In genomic region chr11:94392672-94393109, GRCm38 (mm10) we compare ENCODE assay signal across 8 mouse cellular contexts. TPM values are rescaled to one million over a fixed set of nuclear protein-coding genes. Genes with fewer than 3 reads are reported as not detected.
A peak's percentile ranks its signal among the peaks of the same experiment; 100 is the strongest.
DNase-seq lines count a peak whose midpoint lies in the region; ATAC-seq lines count a peak whose summit lies in the region.

Abcc3 (minus strand) TSS chr11:94392997.

- no peak for DNase-seq in frontal cortex, postnatal 25 days (ENCODE audit: low spot score in 2 of 2)
- DNase-seq in heart, postnatal 25 days (ENCODE audit: low spot score): peak; percentile 20
- DNase-seq in kidney, postnatal 4 days: peak; percentile 73 to 80
- peak; percentile 43 for DNase-seq in thymus, postnatal 0 days (ENCODE audit: low spot score)

- no peak within 1 kb of the TSS for H3K27ac ChIP-seq in embryonic facial prominence, embryonic 15.5 days (replicated peaks)

- H3K36me3 ChIP-seq in embryonic facial prominence, embryonic 15.5 days: no peaks in the 10 kb centered on the region
- H3K36me3 ChIP-seq in megakaryocyte, embryonic 14.5 days (replicated peaks; ENCODE audit: low read length): no peaks in the 10 kb centered on the region

- intact Hi-C loops in heart, postnatal 25 days (cut with DNase I): no loop called here

- no peaks in the 10 kb centered on the region for H3K9me3 ChIP-seq in embryonic facial prominence, embryonic 15.5 days (replicated peaks)
- no peaks in the 10 kb centered on the region for H3K9me3 ChIP-seq in megakaryocyte, embryonic 14.5 days

- peak within 1 kb of the TSS; percentile 31 for H3K4me3 ChIP-seq in embryonic facial prominence, embryonic 15.5 days (replicated peaks)
- peak within 1 kb of the TSS; percentile 85 for H3K4me3 ChIP-seq in megakaryocyte, embryonic 14.5 days (replicated peaks)

- peak within 1 kb of the TSS; percentile 52 for H3K4me2 ChIP-seq in embryonic facial prominence, embryonic 15.5 days (replicated peaks)

- peak; percentile 64 for ATAC-seq in frontal cortex, adult (ENCODE audit: low TSS enrichment)
- ATAC-seq in embryonic facial prominence, embryonic 15.5 days (ENCODE audit: insufficient number of reproducible peaks, low FRiP score, low TSS enrichment, low read depth): no peak
- ATAC-seq in megakaryocyte-erythroid progenitor cell, adult 5-6 weeks (replicated peaks; ENCODE audit: low FRiP score, low TSS enrichment, poor library complexity, severe bottlenecking): no peak

- H3K9ac ChIP-seq in embryonic facial prominence, embryonic 15.5 days: no peak within 1 kb of the TSS

- WGBS in embryonic facial prominence, embryonic 15.5 days: 10% methylated on average over 20 of the region's 20 CpGs

- peaks cover 11% of the 10 kb centered on the region; the same call in 1 of the 2 replicates for H3K27me3 ChIP-seq in embryonic facial prominence, embryonic 15.5 days
- peaks cover 82% of the 10 kb centered on the region for H3K27me3 ChIP-seq in megakaryocyte, embryonic 14.5 days (replicated peaks)

- H3K4me1 ChIP-seq in embryonic facial prominence, embryonic 15.5 days: peaks cover 8% of the 10 kb centered on the region; the same call in 1 of the 2 replicates
- H3K4me1 ChIP-seq in megakaryocyte, embryonic 14.5 days: peaks cover 13% of the 10 kb centered on the region

RNA-seq across cellular contexts. Expression of gene Abcc3, which starts in this region (rescaled TPM):
- 2.8 and 4.4 TPM in 2 replicates for polyA plus RNA-seq in embryonic facial prominence, embryonic 15.5 days (2015; fragmentation: Nextera tagmentation; extraction: Ambion mirVana)
- 1 to 10 TPM; 2.0 to 2.7 TPM for total RNA-seq in heart, postnatal 25 days (2021)
- polyA plus RNA-seq in megakaryocyte, embryonic 14.5 days (2012; ENCODE audit: insufficient read depth, low replicate concordance): 6.3 TPM in 1 of 2 replicates, not detected in the other
- polyA plus RNA-seq in thymus, postnatal 0 days (2015; fragmentation: Nextera tagmentation; extraction: Ambion mirVana): 2.6 and 2.8 TPM in 2 replicates
- total RNA-seq in megakaryocyte-erythroid progenitor cell, adult 5-6 weeks (2014; fragmentation: Nextera tagmentation): not detected in 2 replicates
- 0.04 TPM in 1 of 2 replicates, not detected in the other for total RNA-seq in megakaryocyte-erythroid progenitor cell, adult 5-6 weeks (2017)

Comparison
In these comparisons a context has a peak if more than half of its experiments do, and no peak if none do; other contexts are left out.
1. DNase-seq: peak in heart, postnatal 25 days (single experiment), kidney, postnatal 4 days (2 of 2) and thymus, postnatal 0 days (single experiment); none in frontal cortex, postnatal 25 days (0 of 2).